Mouse (Mus musculus) neural tube, embryonic 15.5 days (tissue): Measurements from ENCODE around the gene Prdm2. TPM values are rescaled to one million over a fixed set of nuclear protein-coding genes. Genes with fewer than 3 reads are reported as not detected.

ENCODE experiments used
- ATAC-seq: fragments of 200-750 bp; cut with Nextera tagmentation; 2 replicates; pipeline ENCODE4 v1.8.0; 2017; ENCODE audit warnings: mild to moderate bottlenecking, moderate TSS enrichment, moderate library complexity; ENCODE audit not compliant: low FRiP score
- H3K27ac ChIP-seq: fragments of 300-500 bp; sonication (generic); replicated peaks from 2 replicates; pipeline ENCODE4 v1.5.1; 2015; ENCODE audit warnings: mild to moderate bottlenecking, inconsistent platforms
- H3K27me3 ChIP-seq: fragments of 300-500 bp; sonication (generic); replicated peaks from 2 replicates; pipeline ENCODE4 v1.6.1; 2015; ENCODE audit warnings: inconsistent platforms
- H3K36me3 ChIP-seq: fragments of 300-500 bp; sonication (generic); 2 replicates; pipeline ENCODE4 v1.6.1; 2015; ENCODE audit warnings: inconsistent platforms
- H3K4me1 ChIP-seq: fragments of 300-500 bp; sonication (generic); 2 replicates; pipeline ENCODE4 v1.6.1; 2015; ENCODE audit warnings: inconsistent platforms
- H3K4me2 ChIP-seq: fragments of 300-500 bp; sonication (generic); 2 replicates; pipeline ENCODE4 v1.6.1; 2015; ENCODE audit warnings: inconsistent platforms, mild to moderate bottlenecking, moderate library complexity
- H3K4me3 ChIP-seq: fragments of 300-500 bp; sonication (generic); replicated peaks from 2 replicates; pipeline ENCODE4 v1.5.1; 2015; ENCODE audit warnings: mild to moderate bottlenecking, inconsistent platforms
- H3K9ac ChIP-seq: fragments of 300-500 bp; sonication (generic); replicated peaks from 2 replicates; pipeline ENCODE4 v1.6.1; 2015; ENCODE audit warnings: mild to moderate bottlenecking, inconsistent platforms
- H3K9me3 ChIP-seq: fragments of 300-500 bp; sonication (generic); replicated peaks from 2 replicates; pipeline ENCODE4 v1.6.1; 2016; ENCODE audit warnings: inconsistent platforms
- WGBS: fragments of 180-500 bp; shearing (Covaris S2); methylation state at CpG from one replicate; pipeline ENCODE4 v1.1.7; 2015; ENCODE audit warnings: mixed read lengths; 5-methylcytosine and 5-hydroxymethylcytosine counted together
- polyA plus RNA-seq: library from polyadenylated mRNA; unstranded; fragments of >200 nt; fragmentation: Nextera tagmentation; extraction: Ambion mirVana; gene quantifications from 2 replicates; pipeline ENCODE4 v1.2.1, GENCODE M21; 2015

Gene Prdm2
- polyA plus RNA-seq = 12.7 and 13.2 TPM in 2 replicates

DNA sequence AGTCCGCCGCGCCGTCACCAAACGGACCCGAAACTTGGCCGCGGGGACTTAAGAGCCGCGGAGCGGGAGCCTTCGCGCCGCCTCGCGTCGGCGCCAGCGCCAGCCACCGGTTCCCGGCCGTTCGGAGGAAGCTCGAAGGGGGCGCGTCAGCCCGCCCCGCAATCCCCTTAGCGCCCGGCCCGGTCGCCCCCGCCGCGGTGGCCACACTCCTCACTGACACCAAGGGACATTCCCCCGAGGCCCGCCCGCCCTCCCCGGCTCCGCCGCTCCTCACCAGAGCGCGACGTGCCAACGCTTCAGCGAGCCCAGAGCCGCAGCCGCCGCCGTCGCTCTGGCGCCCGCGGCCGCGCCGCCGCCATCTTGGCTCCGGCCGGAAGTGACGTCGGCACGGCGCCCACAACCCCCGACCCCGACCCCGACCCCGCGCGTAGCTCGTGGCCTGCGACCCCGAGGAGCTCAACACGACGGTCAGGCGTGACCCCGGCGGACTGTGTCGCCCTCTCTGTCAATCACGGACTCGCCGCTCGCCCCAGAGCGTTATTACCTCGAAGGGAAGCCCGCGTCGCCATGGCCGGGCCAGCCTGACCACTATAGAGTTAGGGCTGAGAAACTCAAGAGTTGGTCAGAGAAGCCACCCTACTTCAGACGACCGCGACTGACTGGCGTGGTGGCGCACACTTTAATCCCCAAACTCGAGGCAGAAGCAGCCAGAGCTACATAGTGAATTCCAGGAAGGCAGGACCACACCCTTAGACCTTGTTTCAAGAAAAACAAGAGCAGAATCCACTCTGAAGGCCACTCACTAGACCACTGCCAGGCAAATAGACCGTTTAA, at the start of gene Prdm2:
Gene Prdm2 (minus strand): TSS at position 655 of the 834 bp plus-strand sequence.
- 2% methylated on average over 93 of the region's 96 CpGs for WGBS
- ATAC-seq = peak; percentile 89
- H3K4me1 ChIP-seq = peaks cover 26% of the 10 kb centered on the region
- peak within 1 kb of the TSS; percentile 94 for H3K27ac ChIP-seq
- no peaks in the 10 kb centered on the region for H3K27me3 ChIP-seq
- H3K4me3 ChIP-seq = peak within 1 kb of the TSS; percentile 78
- peak within 1 kb of the TSS; percentile 81 for H3K4me2 ChIP-seq
- no peaks in the 10 kb centered on the region for H3K36me3 ChIP-seq
- H3K9ac ChIP-seq = peak within 1 kb of the TSS; percentile 82
- no peaks in the 10 kb centered on the region for H3K9me3 ChIP-seq

DNA sequence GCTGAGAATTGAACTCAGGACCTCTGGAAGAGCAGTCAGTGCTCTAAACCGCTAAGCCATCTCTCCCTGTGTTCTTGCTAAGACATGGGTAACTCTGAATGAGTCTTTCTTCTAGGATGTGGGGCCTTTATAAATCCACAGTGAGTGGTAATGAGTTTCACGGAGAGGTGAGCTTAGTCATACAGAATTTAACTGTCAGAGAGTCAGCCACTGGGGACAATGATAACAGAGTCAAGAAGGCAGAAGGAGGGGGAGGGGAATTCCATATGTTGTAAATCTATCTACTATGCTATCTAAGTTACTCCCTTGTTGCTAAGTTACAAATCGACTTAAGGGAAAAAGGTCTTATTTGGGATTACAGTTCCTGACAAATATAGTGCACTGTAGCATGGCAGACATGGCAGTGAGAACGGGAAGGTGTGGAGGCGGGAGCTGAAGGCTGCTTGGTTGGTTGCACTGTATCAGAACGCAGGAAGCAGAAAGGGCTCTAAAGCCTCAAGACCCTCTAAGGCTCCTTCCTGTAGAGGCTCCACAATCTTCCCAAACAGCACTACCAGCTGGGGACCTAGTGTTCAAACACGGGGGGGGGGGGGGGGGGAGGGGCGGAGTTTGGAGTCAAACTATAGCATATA, 47.0 kb upstream of the Prdm2 start:
- no peaks in the 10 kb centered on the region for H3K36me3 ChIP-seq
- no peak overlapping the region for H3K27ac ChIP-seq
- no peak overlapping the region for H3K9ac ChIP-seq
- peaks cover 11% of the 10 kb centered on the region for H3K4me1 ChIP-seq
- 32% methylated on average over 8 of the region's 8 CpGs for WGBS
- H3K4me3 ChIP-seq = no peak overlapping the region
- peak; percentile 32; the same call in 1 of the 2 replicates for ATAC-seq
- no peaks in the 10 kb centered on the region for H3K27me3 ChIP-seq
- no peak overlapping the region for H3K4me2 ChIP-seq
- no peaks in the 10 kb centered on the region for H3K9me3 ChIP-seq

DNA sequence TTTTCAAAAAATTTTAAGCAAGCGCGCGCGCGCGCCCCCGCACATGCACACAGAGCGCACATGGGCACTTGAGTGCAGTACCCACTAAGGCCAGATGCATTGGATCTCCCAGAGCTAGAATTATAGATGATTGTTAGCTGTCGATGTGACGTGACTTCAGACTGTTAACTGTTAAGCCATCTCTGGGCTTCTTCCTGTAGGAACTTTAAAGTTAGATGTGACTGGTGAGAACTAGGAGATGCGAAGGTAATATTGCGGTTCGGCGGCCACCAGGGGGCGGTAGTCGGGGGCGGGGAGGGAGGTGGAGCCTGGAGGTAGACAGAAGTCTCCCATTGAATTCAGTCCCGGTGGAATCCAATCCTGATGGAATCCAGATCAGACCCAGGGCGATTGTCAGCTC, 45.7 kb upstream of the Prdm2 start:
- H3K9ac ChIP-seq = no peak overlapping the region
- no peaks in the 10 kb centered on the region for H3K36me3 ChIP-seq
- H3K9me3 ChIP-seq = no peaks in the 10 kb centered on the region
- WGBS = 37% methylated on average over 19 of the region's 19 CpGs
- H3K27ac ChIP-seq = no peak overlapping the region
- ATAC-seq = 0 out of 2 replicates have a peak, but pooled peaks have one; percentile 25
- H3K4me2 ChIP-seq = peak overlapping the region; percentile 51
- peaks cover 11% of the 10 kb centered on the region for H3K4me1 ChIP-seq
- H3K4me3 ChIP-seq = peak overlapping the region; percentile 27
- H3K27me3 ChIP-seq = no peaks in the 10 kb centered on the region

DNA sequence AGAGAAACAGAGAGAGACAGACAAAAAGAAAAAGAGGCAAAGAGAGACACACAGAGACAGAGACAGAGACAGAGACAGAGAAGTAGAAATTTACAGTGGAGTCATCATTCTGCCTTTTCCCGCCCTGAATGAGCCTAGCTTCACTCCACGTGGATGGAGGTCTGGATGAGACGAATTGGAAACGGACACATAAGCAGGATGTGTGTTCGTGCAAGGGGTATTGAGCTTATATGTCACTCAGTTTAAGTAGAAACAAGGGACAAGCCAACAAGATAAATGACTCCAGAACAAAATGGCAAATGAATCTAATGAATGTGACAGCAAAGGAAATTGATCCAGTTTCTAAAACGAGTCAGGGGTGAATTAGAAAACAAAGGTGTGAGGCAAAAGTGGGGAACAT, 45.2 kb upstream of the Prdm2 start:
- Histone ChIP-seq H3K9ac (no peak overlapping the region), H3K27me3 (no peaks in the 10 kb centered on the region), H3K36me3 (no peaks in the 10 kb centered on the region), H3K4me3 (no peak overlapping the region), H3K27ac (no peak overlapping the region), H3K9me3 (no peaks in the 10 kb centered on the region), H3K4me2 (0 out of 2 replicates have a peak overlapping the region, but pooled peaks have one; percentile 51), H3K4me1 (peaks cover 11% of the 10 kb centered on the region)
- 26% methylated on average over 6 of the region's 6 CpGs for WGBS
- no peak for ATAC-seq

DNA sequence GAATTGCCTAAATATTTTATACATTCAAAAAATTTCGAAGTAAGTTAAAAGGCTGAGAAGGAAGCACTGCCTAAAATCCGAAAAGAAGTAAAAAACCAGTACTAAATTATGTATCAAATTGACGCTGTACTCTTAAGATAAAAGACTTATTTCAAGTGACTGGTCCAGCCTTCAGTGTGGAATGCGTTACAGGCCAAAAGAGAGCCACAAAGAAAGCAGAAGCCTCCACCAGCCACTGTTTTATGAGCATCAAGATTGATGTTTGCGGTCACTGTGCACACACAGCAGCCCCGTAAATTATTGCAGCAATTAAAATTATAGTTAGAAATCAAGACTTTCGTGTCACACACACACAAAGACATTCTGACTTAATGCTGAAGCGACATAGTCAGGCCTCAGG, 42.7 kb upstream of the Prdm2 start:
- no peak for ATAC-seq
- peaks cover 11% of the 10 kb centered on the region for H3K4me1 ChIP-seq
- H3K4me2 ChIP-seq = no peak overlapping the region
- no peaks in the 10 kb centered on the region for H3K9me3 ChIP-seq
- H3K4me3 ChIP-seq = no peak overlapping the region
- WGBS = 30% methylated on average over 8 of the region's 8 CpGs
- no peaks in the 10 kb centered on the region for H3K36me3 ChIP-seq
- no peak overlapping the region for H3K27ac ChIP-seq
- no peak overlapping the region for H3K9ac ChIP-seq
- no peaks in the 10 kb centered on the region for H3K27me3 ChIP-seq

DNA sequence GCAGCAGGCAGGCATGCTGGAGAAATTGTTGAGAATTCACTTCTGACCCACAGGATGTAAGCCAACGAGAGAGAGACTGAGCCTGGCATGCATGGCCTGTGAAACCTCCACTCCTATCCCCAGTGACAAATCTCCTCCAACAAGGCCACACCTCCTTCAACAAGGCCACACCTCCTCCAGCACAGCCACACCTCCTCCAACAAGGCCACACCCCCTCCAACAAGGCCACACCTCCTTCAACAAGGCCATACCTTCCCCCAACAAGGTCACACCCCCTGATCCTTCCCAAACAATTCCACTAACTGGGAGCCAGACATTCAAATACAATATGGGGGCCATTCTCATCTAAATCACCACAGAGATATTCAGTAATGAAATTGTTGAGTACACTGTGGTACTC, 40.6 kb upstream of the Prdm2 start:
- H3K27ac ChIP-seq = no peak overlapping the region
- no peak overlapping the region for H3K4me2 ChIP-seq
- peaks cover 5% of the 10 kb centered on the region; the same call in 1 of the 2 replicates for H3K4me1 ChIP-seq
- no peak overlapping the region for H3K4me3 ChIP-seq
- no peak overlapping the region for H3K9ac ChIP-seq
- ATAC-seq = no peak
- no peaks in the 10 kb centered on the region for H3K9me3 ChIP-seq
- no peaks in the 10 kb centered on the region for H3K36me3 ChIP-seq
- 100% methylated on average over 1 of the region's 1 CpGs for WGBS
- H3K27me3 ChIP-seq = no peaks in the 10 kb centered on the region

DNA sequence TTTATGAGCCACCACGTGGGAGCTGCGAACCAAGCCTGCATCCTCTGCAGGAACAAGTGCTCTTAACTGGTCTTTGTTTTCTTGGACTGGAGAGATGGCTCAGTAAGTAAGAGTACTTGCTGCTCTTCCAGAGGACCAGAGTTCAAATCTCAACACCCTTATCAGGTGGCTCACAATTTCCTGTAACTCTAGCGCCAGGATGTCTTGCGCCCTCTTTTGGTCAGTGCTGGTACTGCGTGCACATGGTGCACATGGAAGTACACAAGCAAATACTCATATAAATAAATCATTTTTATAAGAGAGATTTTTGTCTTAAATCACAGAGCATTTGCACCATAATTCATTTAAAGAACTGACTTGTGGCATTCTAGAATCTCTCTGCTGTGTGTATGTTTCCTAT, 35.3 kb upstream of the Prdm2 start:
- no peaks in the 10 kb centered on the region for H3K4me1 ChIP-seq
- H3K9ac ChIP-seq = no peak overlapping the region
- no peak overlapping the region for H3K27ac ChIP-seq
- H3K36me3 ChIP-seq = no peaks in the 10 kb centered on the region
- WGBS = 80% methylated on average over 5 of the region's 5 CpGs
- H3K27me3 ChIP-seq = no peaks in the 10 kb centered on the region
- ATAC-seq = no peak
- H3K4me2 ChIP-seq = no peak overlapping the region
- no peak overlapping the region for H3K4me3 ChIP-seq
- no peaks in the 10 kb centered on the region for H3K9me3 ChIP-seq

DNA sequence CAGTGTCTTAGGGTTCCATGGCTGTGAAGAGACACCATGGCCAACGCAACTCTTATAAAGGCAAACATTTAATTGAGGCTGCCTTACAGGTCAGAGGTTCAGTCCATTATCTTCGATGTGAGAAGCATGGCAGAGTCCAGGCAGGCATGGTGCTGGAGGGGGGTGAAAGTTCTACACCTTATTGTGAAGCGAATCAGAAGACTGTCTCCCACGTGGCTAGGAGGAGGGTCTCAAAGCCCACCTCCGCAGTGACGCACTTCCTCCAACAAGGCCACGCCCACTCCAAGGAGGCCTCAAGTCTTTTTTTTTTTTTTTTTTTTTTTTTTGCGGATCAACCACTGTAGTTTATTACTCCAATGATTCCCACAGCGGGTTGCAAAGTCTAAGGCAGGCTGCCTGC, 28.5 kb upstream of the Prdm2 start:
- 0 out of 2 replicates have a peak, but pooled peaks cover 4% of the 10 kb centered on the region for H3K4me1 ChIP-seq
- WGBS = 85% methylated on average over 9 of the region's 9 CpGs
- H3K4me2 ChIP-seq = no peak overlapping the region
- no peaks in the 10 kb centered on the region for H3K27me3 ChIP-seq
- no peak overlapping the region for H3K9ac ChIP-seq
- no peaks in the 10 kb centered on the region for H3K36me3 ChIP-seq
- no peak overlapping the region for H3K27ac ChIP-seq
- no peak for ATAC-seq
- H3K4me3 ChIP-seq = no peak overlapping the region
- no peaks in the 10 kb centered on the region for H3K9me3 ChIP-seq

DNA sequence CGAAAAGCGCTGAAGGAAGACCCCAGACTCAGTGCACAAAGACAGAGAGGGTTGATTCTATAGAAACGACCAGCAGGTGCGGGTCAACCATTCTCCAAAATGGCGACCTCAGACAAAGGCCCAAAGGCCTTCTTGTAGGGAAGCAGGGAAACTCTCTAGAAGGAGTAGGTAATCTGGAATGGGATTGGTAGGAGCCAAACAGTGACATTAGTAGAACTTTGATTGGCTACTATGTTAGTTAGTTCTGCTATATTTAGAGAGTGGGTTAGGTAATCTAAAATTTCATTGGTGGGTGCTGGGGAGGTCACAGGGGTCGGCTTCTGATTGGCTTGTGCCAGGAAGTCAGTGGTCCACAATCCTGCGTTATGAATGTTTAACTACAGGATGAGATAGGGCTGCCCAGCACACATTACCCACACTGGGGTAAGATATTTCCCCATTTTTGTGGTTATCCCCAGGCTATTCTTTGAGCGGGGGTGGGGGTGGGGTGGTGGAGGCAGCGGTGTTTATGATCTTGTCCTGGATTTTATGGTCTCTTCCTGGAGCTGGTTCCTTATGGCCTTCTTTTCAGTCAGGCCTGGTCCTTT, 26.9 kb upstream of the Prdm2 start:
- ATAC-seq = no peak
- 90% methylated on average over 9 of the region's 9 CpGs for WGBS
- Histone ChIP-seq H3K27me3 (no peaks in the 10 kb centered on the region), H3K9ac (no peak overlapping the region), H3K4me3 (no peak overlapping the region), H3K27ac (no peak overlapping the region), H3K4me1 (0 out of 2 replicates have a peak, but pooled peaks cover 4% of the 10 kb centered on the region), H3K36me3 (no peaks in the 10 kb centered on the region), H3K4me2 (no peak overlapping the region), H3K9me3 (no peaks in the 10 kb centered on the region)

DNA sequence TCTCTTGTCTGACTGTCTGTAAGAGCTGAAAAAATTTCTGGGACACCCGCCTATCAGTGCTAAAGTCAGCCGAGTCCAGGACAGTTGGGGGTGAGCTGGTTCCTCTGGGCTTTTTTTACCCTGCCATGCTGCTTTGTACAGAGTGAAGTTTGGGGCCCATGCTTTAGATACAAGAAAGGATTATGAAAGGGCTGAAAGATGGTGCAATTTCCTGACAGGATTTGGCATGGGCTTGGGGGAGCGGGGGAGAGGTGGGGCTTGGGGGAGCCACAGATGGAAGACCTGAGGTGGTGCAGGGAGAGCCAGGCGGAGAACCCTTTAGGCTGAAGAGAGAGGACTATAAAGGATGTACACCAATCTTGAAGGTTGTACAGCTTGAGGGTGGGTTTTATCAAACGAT, 26.3 kb upstream of the Prdm2 start:
- Histone ChIP-seq H3K4me2 (no peak overlapping the region), H3K9me3 (no peaks in the 10 kb centered on the region), H3K4me3 (no peak overlapping the region), H3K27me3 (no peaks in the 10 kb centered on the region), H3K36me3 (no peaks in the 10 kb centered on the region), H3K9ac (no peak overlapping the region), H3K27ac (no peak overlapping the region), H3K4me1 (0 out of 2 replicates have a peak, but pooled peaks cover 4% of the 10 kb centered on the region)
- ATAC-seq = no peak
- 95% methylated on average over 5 of the region's 5 CpGs for whole genome bisulfite sequencing

DNA sequence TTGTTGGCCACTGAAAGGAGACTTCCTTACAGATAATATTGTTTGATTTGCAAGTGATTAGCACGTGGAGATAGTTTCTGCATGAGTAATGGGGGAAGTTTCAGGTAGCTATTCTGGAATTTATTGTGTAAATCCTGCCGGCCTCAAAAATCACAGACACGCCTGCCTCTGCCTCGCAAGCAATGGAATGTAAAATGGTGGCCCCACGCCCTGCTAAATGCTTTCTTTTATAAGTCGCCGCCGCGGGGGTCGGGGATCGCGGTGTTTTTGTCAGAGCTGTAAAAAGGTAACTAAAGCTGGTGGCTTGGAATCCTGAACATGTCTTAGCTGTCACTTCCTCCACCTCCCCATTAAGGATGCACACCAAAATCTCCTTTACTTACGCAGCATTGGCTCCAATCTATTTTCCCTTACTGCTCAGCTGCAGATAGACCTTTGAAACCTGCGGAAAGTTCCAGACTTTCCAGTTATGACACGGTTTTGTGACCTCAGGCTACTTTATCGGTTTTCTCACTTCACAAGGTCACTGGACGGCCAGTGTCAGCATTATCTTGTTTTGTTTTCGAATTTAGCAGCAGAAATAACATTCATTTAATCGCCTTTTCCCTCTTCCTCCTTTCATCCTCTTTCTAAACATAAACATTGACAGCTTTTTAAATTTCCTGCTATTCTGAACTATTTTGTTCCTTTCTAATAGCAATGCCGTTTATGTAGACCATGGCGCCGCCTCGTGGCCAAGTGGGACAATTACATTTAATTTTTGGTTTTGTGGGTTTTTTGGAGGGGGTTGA, 25.6 kb upstream of the Prdm2 start:
- Histone ChIP-seq H3K4me1 (0 out of 2 replicates have a peak, but pooled peaks cover 4% of the 10 kb centered on the region), H3K4me3 (no peak overlapping the region), H3K36me3 (no peaks in the 10 kb centered on the region), H3K27ac (no peak overlapping the region), H3K4me2 (0 out of 2 replicates have a peak overlapping the region, but pooled peaks have one; percentile 19), H3K27me3 (no peaks in the 10 kb centered on the region), H3K9ac (no peak overlapping the region), H3K9me3 (no peaks in the 10 kb centered on the region; the same call in 1 of the 2 replicates)
- ATAC-seq = no peak
- WGBS = 31% methylated on average over 23 of the region's 23 CpGs
